Mouse (Mus musculus) forebrain, embryonic 15.5 days (tissue): ENCODE measurements around the gene Pou2f1. TPM values are rescaled to one million over a fixed set of nuclear protein-coding genes. Genes with fewer than 3 reads are reported as not detected.

Experiments
- ATAC-seq: fragments of 200-750 bp; cut with Nextera tagmentation; replicated peaks from 2 replicates; pipeline ENCODE4 v1.8.0; 2017; ENCODE audit warnings: mild to moderate bottlenecking, moderate TSS enrichment, moderate library complexity
- H3K27ac ChIP-seq: fragments of 300-500 bp; sonication (generic); replicated peaks from 2 replicates; pipeline ENCODE4 v1.5.1; 2015; ENCODE audit warnings: mild to moderate bottlenecking, inconsistent platforms
- H3K27me3 ChIP-seq: fragments of 300-500 bp; sonication (generic); 2 replicates; pipeline ENCODE4 v1.6.1; 2015; ENCODE audit warnings: inconsistent platforms
- H3K36me3 ChIP-seq: fragments of 300-500 bp; sonication (generic); 2 replicates; pipeline ENCODE4 v1.6.1; 2015; ENCODE audit warnings: mild to moderate bottlenecking, inconsistent platforms
- H3K4me1 ChIP-seq: fragments of 300-500 bp; sonication (generic); 2 replicates; pipeline ENCODE4 v1.6.1; 2015; ENCODE audit warnings: inconsistent platforms
- H3K4me2 ChIP-seq: fragments of 300-500 bp; sonication (generic); replicated peaks from 2 replicates; pipeline ENCODE4 v1.6.1; 2015; ENCODE audit warnings: mild to moderate bottlenecking, inconsistent platforms
- H3K4me3 ChIP-seq: fragments of 300-500 bp; sonication (generic); 2 replicates; pipeline ENCODE4 v1.5.1; 2015; ENCODE audit warnings: mild to moderate bottlenecking, inconsistent platforms
- H3K9ac ChIP-seq: fragments of 300-500 bp; sonication (generic); replicated peaks from 2 replicates; pipeline ENCODE4 v1.6.1; 2015; ENCODE audit warnings: mild to moderate bottlenecking, inconsistent platforms
- H3K9me3 ChIP-seq: fragments of 300-500 bp; sonication (generic); 2 replicates; pipeline ENCODE4 v1.6.1; 2016; ENCODE audit warnings: inconsistent platforms
- WGBS: fragments of 180-500 bp; shearing (Covaris S2); methylation state at CpG from one replicate; pipeline ENCODE4 v1.1.7; 2015; ENCODE audit warnings: mixed read lengths; 5-methylcytosine and 5-hydroxymethylcytosine counted together
- polyA plus RNA-seq: library from polyadenylated mRNA; unstranded; fragments of >200 nt; fragmentation: Nextera tagmentation; extraction: Ambion mirVana; gene quantifications from 2 replicates; pipeline ENCODE4 v1.2.1, GENCODE M21; 2015

Gene Pou2f1
- polyA plus RNA-seq, 1 experiment from 2014 or later, result 21.9 TPM

- no peak overlapping the region for H3K27ac ChIP-seq
- no peak overlapping the region for H3K4me3 ChIP-seq
- H3K9me3 ChIP-seq, result no peaks in the 10 kb centered on the region
- no peak overlapping the region for H3K4me2 ChIP-seq
- no peaks in the 10 kb centered on the region for H3K27me3 ChIP-seq
- 85% methylated on average over 5 of the region's 5 CpGs for WGBS
- H3K9ac ChIP-seq, result no peak overlapping the region
- H3K4me1 ChIP-seq, result no peaks in the 10 kb centered on the region
- ATAC-seq, result no peak
- no peaks in the 10 kb centered on the region for H3K36me3 ChIP-seq
These were observed 174.3 kb downstream of the Pou2f1 start for GRCm38 (mm10) chr1:165828173-165828572.

- Histone ChIP-seq H3K4me3 (no peak overlapping the region), H3K9ac (no peak overlapping the region), H3K9me3 (no peaks in the 10 kb centered on the region), H3K4me1 (no peaks in the 10 kb centered on the region), H3K27me3 (peaks cover 18% of the 10 kb centered on the region), H3K4me2 (no peak overlapping the region), H3K27ac (no peak overlapping the region), H3K36me3 (no peaks in the 10 kb centered on the region)
- WGBS, result 93% methylated on average over 2 of the region's 2 CpGs
- no peak for ATAC-seq
These were observed 180.4 kb downstream of the Pou2f1 start for GRCm38 (mm10) chr1:165822031-165822430.

- Histone ChIP-seq H3K9me3 (no peaks in the 10 kb centered on the region), H3K4me2 (no peak overlapping the region), H3K4me1 (peaks cover 13% of the 10 kb centered on the region), H3K9ac (no peak overlapping the region), H3K4me3 (no peak overlapping the region), H3K27me3 (peaks cover 33% of the 10 kb centered on the region), H3K36me3 (no peaks in the 10 kb centered on the region), H3K27ac (no peak overlapping the region)
- 79% methylated on average over 4 of the region's 4 CpGs for WGBS
- no peak for ATAC-seq
These were observed 183.3 kb downstream of the Pou2f1 start for GRCm38 (mm10) chr1:165819147-165819546.

- Histone ChIP-seq H3K4me1 (peaks cover 21% of the 10 kb centered on the region), H3K4me3 (no peak overlapping the region), H3K27me3 (peaks cover 33% of the 10 kb centered on the region), H3K9ac (no peak overlapping the region), H3K9me3 (no peaks in the 10 kb centered on the region), H3K27ac (no peak overlapping the region), H3K4me2 (no peak overlapping the region), H3K36me3 (no peaks in the 10 kb centered on the region)
- ATAC-seq, result no peak
- WGBS, result 42% methylated on average over 8 of the region's 8 CpGs
These were observed 184.2 kb downstream of the Pou2f1 start for GRCm38 (mm10) chr1:165818145-165818860.

GRCm38 (mm10) chr1:165817264-165817663, 185.2 kb downstream of the Pou2f1 start:
- peaks cover 21% of the 10 kb centered on the region for H3K4me1 ChIP-seq
- H3K36me3 ChIP-seq, result no peaks in the 10 kb centered on the region
- H3K4me2 ChIP-seq, result no peak overlapping the region
- H3K9me3 ChIP-seq, result no peaks in the 10 kb centered on the region
- WGBS, result 50% methylated on average over 9 of the region's 9 CpGs
- H3K27me3 ChIP-seq, result peaks cover 36% of the 10 kb centered on the region
- no peak for ATAC-seq
- no peak overlapping the region for H3K4me3 ChIP-seq
- no peak overlapping the region for H3K9ac ChIP-seq
- H3K27ac ChIP-seq, result no peak overlapping the region

GRCm38 (mm10) chr1:165816391-165816790, 186.1 kb downstream of the Pou2f1 start:
- Histone ChIP-seq H3K9me3 (no peaks in the 10 kb centered on the region), H3K36me3 (no peaks in the 10 kb centered on the region), H3K4me3 (no peak overlapping the region), H3K27ac (no peak overlapping the region), H3K4me1 (peaks cover 21% of the 10 kb centered on the region), H3K27me3 (peaks cover 44% of the 10 kb centered on the region), H3K9ac (no peak overlapping the region), H3K4me2 (no peak overlapping the region)
- no peak for ATAC-seq
- WGBS, result 85% methylated on average over 9 of the region's 9 CpGs

Other genes with a start within 250 kb of the Pou2f1 start
- gene Creg1, start 238.9 kb downstream of the Pou2f1 start, polyA plus RNA-seq, result 18.3 and 19.0 TPM in 2 replicates
- gene Cd247, start 214.0 kb downstream of the Pou2f1 start, polyA plus RNA-seq, result 1.5 and 1.6 TPM in 2 replicates
- 0.86 and 0.98 TPM in 2 replicates for gene Dusp27, start 125.2 kb upstream of the Pou2f1 start, polyA plus RNA-seq
- gene Gpa33, start 127.6 kb upstream of the Pou2f1 start, polyA plus RNA-seq, result not detected in 2 replicates
- 0.11 TPM in 1 of 2 replicates, not detected in the other for gene Mael, start 236.1 kb upstream of the Pou2f1 start, polyA plus RNA-seq